ENCODE assay signal across 15 mouse cellular contexts in the genomic region with DNA sequence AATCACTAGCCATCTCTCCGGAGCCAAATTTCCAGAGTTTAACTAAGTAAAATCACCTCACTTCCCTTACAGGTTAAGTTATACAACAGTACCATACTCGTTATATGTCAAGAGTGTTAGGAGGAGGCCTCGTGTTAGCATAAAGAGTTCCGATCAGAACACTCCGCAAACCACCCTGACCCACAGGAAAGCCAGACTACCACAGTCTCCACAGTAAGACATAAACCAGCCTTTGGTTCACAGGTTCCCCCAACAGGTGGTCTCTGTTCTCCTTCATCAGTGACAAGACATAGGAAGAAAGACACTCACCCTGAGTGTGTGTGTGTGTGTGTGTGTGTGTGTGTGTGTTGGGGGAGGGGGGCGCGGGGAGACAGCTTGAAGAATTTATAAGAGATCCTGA.
"Had no signal": no experiment of that assay in that cellular context is flagged by ENCODE, and none has a peak within 500 bp of the region (broad histone marks: within the 10 kb centered on the region; RNA-seq: fewer than 3 reads in every experiment).

No protein-coding gene starts in this region.

- DNase-seq: kidney, adult 2 months; kidney, postnatal 4 days; layer of hippocampus, adult 9-11 months; lung, adult 18-20 months; lung, postnatal 10 days; lung, postnatal 36 days; spleen, adult 18-20 months had no signal

- H3K27ac ChIP-seq: kidney, postnatal 0 days; layer of hippocampus, adult 2 months; liver, embryonic 14.5 days; lung, embryonic 15.5 days; midbrain, embryonic 10.5 days; midbrain, embryonic 13.5 days had no signal

- H3K27me3 ChIP-seq: lung, embryonic 15.5 days; megakaryocyte, embryonic 14.5 days; midbrain, embryonic 13.5 days had no signal

- H3K4me3 ChIP-seq: layer of hippocampus, adult 2 months; lung, embryonic 15.5 days; megakaryocyte, embryonic 14.5 days; midbrain, embryonic 10.5 days; midbrain, embryonic 13.5 days; myocyte had no signal
